Mouse (Mus musculus) erythroid progenitor cell, adult 5-6 weeks (primary cell): ENCODE results near the gene G2e3. TPM values are rescaled to one million over a fixed set of nuclear protein-coding genes. Genes with fewer than 3 reads are reported as not detected.

Experiments
- ATAC-seq: replicated peaks from 2 replicates; pipeline ENCODE4 v1.8.0; 2016; ENCODE audit warnings: moderate number of reproducible peaks, mild to moderate bottlenecking, moderate TSS enrichment, inconsistent platforms; ENCODE audit not compliant: poor library complexity, low FRiP score, severe bottlenecking
- total RNA-seq, 2 experiments: library from RNA; stranded (forward) in 1 of 2; stranded (reverse) in 1 of 2; fragments of 150-400 nt in 1 of 2; fragments of 186-747, 209-891 nt in 1 of 2; gene quantifications; 2 replicates each; pipeline versions ENCODE4 v1.2.3 to v1.2.4; 2015 to 2017; ENCODE audit warnings: low replicate concordance in 2 of 2

The G2e3 gene
- total RNA-seq (2015; ENCODE audit: low replicate concordance) (38.9 and 68.3 TPM in 2 replicates), total RNA-seq (2017; ENCODE audit: low replicate concordance) (102 and 109 TPM in 2 replicates)

DNA sequence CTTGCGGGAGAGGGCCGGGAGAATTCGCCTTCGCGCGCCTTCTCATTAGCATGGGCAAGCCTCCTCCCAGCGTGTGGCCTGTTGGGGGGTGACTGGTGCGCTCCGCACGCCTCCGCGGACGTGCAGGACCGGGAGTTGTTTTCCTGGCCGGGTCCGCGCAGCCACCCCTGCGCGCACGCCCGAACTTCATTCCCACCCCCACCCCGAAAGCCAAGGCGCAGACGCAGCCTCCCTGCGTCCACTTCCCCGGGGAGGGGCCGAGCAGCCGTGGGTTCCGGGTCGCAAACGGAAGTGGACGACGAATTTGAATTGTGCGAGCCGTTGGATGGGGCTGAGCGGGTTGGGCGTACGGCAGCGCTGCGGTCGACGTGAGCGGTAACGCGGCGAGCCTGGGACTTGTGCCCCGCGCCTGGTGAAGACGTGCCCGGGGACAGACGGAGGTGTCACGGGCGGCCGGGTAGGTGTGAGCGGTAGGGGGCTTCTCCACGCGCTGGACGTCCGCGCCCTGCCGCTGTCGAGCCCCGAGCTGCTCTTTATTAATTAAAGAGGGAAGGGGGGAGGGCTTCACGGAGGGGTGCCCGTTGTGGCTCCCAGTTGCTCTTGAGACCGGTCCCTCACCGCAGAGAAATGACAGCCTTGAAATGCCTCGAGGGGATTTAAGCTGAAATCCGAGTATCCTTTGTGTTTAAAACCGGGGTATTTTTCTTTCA, at the start of gene G2e3:
Gene G2e3, plus strand, starts transcription at position 74 of the 710 bp plus-strand sequence.
- peak; percentile 92 for ATAC-seq

DNA sequence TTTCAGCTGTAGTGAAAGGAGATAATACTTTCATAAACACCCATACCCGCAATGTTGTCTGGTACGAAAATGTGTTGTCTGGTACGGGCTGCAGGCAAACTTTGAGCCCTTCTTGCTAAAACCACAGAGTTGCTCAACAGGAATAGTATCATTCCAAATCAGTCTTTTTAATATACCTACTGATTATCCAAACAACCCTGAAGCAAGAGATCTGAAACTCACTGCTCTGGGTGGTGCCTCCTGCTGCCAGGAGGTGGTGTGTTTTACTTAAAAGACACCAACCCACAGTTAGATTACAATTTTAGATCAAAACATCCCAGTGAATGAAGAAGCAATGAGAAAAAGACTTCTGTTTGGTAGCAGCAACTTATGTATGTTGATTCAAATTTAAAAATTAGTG, 24.3 kb upstream of the G2e3 start:
- no peak for ATAC-seq

DNA sequence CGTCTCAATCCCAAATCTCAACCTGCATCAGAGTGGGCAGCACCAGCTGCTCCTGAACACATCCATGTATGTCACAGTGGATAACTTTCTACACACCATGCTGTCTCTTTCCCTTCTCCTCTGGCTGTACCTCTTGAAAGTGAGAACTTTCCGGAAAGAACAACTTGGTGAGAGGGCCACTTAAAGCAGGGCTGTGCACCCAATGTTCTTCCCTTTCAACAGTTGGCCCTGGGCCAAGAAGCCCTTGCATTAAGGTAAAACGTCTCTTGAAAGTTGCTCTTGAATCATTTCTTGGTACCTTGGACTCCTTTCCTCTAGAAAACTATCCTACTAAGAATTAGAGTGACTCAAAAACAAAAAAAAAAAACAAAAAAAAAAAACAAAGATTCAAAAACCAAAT, 21.0 kb upstream of the G2e3 start:
- no peak for ATAC-seq

DNA sequence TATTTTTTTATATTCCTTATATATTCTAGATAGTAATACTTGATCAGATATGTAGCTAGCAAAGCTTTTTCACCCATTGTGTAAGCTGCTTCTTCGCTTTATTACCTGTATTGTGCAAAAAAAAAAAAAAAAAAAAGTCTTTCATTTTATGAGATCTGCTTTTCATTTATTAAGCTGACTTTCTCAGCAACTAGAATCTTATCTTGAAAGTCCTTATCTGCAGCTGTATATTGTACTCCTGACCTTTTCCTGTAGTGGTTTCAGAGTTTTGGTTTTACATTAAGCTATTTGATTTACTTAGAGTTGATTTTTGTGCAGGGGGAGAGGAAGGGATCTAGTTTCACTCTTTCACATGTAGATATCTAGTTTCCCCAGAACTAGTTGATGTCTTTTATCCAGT, 10.8 kb upstream of the G2e3 start:
- ATAC-seq, result no peak

DNA sequence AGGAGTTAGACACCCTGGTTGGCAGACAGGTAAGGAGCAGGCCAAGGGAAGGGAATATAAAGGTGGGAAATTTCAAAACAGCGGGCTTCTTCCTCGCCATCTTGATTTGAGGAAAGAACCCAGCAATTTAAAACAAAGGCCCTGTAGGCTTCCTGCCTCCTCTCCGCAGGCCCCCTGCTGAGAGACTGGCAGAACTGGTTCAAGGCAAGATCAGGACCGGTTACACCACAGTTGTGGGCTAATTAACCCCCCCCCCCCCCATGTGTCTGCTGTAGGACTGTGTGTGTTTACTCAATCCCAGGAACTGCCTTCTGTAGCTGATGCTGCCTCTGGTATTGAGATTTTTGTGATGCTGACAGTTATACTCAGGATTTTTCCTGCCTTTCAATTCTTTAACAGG, 1.7 kb upstream of the G2e3 start:
- ATAC-seq, result no peak

DNA sequence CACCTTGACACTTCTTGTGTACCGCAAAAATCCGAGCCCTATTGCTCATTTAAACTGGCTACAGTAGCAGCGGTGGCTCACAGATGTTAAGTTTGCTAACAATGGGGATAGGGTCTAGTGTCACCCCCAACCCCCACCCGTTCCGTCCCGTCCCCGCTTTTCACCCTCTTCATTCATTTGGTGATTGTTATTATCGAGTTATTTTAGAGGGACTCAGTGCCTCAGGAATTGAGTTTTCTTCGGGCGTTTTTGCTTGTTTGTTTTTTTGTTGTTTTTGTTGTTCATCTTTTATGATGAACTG, 787 bp downstream of the G2e3 start:
- ATAC-seq, result no peak

DNA sequence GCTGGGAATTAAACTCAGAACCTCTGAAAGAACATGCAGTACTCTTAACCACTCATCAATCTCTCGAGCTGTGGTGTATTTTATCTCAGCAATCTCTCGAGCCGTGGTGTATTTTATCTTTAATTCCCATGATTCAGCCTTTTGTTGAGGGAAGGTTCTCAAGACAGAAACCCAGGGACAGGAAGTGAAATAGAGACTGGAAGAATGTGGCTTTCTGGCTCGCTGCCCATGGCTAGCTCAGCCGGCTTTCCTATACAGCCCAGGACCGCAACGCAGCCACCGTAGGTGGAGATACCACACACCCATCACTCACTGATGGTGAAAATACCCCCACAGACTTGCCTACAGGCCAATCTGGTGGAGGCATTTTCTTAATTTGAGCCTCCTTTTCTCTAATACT, 7.4 kb downstream of the G2e3 start:
- no peak for ATAC-seq

DNA sequence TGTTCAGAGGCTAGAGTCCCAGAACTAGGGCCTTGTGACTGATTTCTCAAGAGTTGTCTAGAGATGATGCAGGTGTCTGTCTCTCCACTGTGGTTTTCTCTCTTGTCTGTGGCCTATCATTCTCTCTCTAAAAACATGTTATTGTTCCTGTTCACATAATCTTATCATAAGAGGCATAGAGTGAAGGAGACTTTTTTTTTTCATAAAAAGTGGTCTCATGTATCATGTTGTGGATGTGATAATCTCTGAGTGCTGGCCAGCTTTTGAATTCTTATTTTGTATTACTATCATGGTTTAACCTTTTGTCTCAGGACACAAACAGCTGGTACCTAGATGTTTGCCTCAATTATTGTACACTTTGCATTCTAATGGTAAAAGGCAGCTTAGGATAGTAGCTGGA, 13.4 kb downstream of the G2e3 start:
- no peak for ATAC-seq

DNA sequence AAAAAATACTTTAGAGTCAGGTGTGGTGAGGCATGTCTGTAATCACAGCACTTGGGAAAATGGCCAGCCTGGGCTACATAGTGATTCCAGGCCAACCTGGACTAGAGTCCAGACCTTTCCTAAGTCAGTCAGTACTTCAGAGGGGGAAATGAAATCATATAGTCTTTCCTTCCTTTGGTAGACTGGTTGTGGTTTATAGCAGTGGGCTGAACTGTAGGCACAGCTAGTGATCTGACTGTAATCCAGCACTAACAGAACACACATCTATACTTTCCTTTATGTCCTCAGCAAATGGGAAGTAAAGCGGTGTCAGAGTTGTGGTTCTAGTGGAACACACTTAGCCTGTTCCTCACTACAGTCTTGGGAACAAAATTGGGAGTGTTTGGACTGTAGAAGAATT, 15.0 kb downstream of the G2e3 start:
- ATAC-seq, result no peak

DNA sequence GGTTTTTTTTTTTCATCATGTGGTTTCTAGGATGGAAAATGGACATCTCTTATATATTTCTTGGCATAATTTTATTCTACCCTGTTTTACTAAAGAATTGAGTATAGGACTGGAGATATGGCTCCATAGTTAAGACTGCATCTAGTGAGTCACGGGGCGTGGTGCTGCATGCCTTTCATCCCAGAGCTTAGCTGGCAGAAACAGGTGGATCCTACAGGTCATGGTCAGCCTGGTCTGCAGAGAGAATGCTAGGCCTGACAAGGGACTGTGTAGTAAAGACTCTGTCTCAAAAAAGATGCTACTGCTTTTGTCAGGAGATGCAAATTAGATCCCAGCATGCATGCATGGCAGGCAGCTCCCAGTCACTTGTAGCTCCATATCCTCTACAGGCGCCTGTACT, 20.6 kb downstream of the G2e3 start:
- no peak for ATAC-seq

DNA sequence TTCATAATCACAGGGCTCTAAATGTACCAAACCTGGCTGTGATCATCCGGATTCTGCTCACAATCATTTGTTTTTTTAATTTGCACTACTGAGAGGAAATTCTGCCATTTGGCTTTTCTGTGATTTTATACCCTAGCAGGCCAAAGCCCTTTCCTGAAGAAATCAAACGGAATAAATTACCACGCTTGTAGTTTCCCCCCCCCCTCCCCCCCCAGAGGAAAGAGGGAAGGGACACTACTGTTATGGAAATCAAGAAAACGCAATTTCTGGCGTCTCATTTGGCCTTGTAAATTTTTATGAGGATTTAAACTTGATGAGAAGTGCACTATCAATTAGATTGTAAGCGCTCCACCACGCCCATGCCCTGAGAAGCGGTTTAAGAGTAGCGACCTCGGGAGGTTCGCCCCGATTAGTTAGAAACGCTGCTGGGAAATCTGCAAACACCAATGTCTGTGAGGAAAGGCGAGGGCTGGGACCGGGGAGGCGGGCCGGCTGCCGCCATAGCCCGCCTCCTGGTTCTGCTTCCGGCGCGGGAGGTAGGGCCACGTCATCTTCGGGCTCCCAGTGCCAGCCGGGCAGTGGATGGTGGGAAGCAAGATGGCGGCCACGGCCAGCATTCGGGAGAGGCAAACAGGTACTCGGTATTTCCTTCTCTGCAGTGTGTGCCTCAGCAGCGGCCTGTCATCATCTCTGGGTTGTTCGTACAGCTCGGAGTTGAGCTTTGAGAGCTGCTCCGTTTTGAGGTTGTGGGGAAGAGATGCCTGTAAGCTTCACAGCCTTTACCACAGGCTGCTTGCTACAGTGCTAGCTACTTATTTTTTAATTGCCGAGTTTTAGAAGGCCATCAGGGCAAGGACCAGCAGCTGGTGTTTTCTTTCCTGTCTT, 29.4 kb downstream of the G2e3 start, which contains the start of gene Scfd1:
Gene Scfd1, plus strand, starts transcription at position 508 of the 885 bp plus-strand sequence.
- ATAC-seq, result peak; percentile 100

DNA sequence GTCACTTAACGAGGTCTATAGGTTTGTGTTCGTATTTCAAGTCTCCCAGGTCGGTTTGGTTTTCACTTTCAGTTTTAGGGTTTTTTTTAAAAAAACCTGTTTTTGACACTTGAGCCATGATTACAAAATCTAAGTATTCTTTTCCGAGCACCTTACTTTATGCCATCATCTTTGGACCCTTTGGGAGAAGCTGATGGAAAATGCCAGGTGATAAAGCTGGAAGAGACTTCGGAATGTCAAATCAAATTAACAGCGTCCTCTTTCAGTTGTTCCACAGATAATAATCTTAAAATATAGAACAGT, 30.0 kb downstream of the G2e3 start:
- no peak for ATAC-seq

DNA sequence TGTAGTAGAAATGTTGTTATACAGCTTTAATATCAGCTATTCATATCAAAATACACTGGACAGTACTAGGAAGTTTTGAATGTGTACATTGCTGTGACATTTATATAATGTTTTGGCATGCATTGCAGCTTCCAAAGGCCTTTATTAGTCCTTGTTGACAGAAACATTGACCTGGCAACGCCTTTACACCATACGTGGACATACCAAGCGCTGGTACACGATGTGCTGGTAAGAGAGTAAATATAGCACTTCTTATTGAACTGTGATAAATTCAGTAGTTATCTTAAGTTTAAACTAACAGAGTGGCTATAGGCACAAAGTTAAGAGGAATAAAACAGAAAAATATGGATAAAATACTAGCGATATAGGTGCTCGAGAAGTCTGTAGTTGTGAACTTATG, 52.0 kb downstream of the G2e3 start:
- ATAC-seq, result no peak

DNA sequence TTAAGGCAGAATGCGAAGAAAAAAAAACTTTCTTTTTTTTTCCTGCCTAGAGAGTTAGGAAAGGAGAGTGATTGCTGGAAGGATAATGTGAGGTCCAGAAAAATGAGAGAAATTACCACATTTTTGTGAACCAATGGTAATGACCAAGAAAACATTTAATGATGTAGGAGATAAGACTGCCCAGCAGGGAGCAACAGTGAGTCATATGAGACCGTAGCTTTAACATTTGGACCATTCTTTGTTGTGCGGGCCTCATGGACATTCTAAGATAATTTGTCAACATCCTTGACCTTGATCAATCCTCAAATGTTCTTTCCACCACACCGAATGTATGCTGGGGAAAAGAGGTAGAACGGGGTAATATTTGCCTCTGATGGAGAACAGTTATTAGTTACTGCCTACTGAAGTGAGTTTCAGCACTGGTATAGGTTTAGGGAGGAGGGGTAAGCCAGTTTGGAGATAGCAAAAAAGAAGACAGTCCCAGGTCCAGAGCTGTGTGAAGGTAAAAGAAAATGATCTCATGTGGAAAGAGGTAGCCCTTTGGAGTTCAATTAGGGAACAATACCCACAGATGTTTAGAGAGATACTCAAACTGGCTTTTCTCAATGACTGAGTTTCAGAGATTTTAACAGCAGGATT, 54.3 kb downstream of the G2e3 start:
- no peak for ATAC-seq

DNA sequence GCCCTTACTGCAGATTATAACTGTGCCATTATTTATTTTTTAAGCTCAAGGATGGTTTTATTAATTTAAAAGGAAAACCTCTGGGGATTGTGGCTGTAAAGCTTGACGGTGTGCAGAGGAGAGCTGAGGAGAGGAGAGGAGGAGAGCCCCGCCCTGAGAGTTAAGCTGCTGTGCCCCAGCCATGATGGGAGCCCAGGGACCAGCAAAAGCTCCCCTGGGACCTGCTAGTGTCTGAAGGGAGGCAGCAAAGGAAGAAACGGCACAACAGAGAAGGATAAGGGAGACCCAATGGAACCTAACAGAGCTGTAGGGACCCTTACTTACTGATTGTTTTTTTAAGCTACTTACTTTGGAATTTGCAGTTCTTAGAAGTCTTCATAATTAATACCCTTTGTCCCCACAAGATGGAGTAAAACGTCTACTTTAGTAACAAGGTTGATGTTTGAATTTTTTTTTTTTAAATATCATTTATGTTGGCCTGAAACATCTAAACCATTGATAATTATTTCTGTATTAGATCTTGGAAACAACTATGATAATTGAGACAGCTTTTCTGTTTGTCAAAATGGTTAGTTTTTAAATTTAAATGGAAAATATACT, 56.2 kb downstream of the G2e3 start:
- ATAC-seq, result no peak

DNA sequence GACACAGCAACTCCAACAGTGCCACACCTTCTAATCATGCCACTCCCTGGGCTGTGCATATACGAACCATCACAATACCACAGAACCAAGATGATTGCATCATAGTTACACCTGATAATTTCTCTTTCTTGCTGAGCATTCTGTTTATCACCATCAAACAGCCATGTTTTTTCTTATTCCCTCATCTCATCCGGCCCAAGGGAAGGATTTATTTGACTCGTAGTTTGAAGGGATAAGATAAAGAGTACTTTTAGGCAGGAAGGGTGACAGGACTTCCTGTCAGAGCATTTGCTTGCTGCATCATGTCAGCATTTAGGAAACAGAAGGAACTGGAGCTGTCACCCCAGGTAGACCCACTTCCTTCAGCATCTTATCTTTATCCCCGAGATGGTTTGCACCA, 63.5 kb downstream of the G2e3 start:
- ATAC-seq, result no peak

Other genes with a start within 250 kb of the G2e3 start
- 40.0 and 51.6 TPM in 2 replicates for gene Scfd1, start 29.4 kb downstream of the G2e3 start, total RNA-seq (2015; ENCODE audit: low replicate concordance)
- 47.7 and 66.1 TPM in 2 replicates for gene Scfd1, start 29.4 kb downstream of the G2e3 start, total RNA-seq (2017; ENCODE audit: low replicate concordance)
- not detected in 2 replicates for gene Coch, start 245.3 kb downstream of the G2e3 start, total RNA-seq (2015; ENCODE audit: low replicate concordance)
- gene Coch, start 245.3 kb downstream of the G2e3 start, total RNA-seq (2017; ENCODE audit: low replicate concordance), result not detected in 2 replicates